Mouse (Mus musculus) kidney, postnatal 0 days (tissue): Measurements from ENCODE around the gene Mog. TPM values are rescaled to one million over a fixed set of nuclear protein-coding genes. Genes with fewer than 3 reads are reported as not detected.

Experiments used
- ATAC-seq: fragments of 200-750 bp; cut with Nextera tagmentation; replicated peaks from 2 replicates; pipeline ENCODE4 v1.8.0; 2017; ENCODE audit warnings: low read depth, moderate number of reproducible peaks, moderate TSS enrichment, moderate library complexity; ENCODE audit not compliant: low FRiP score
- DNase-seq: peaks from one replicate; pipeline ENCODE4 v3.0.0-alpha.2; 2016; ENCODE audit warnings: low spot score
- H3K27ac ChIP-seq: fragments of 300-500 bp; sonication (generic); 2 replicates; pipeline ENCODE4 v1.5.1; 2014; ENCODE audit warnings: mild to moderate bottlenecking
- H3K27me3 ChIP-seq: fragments of 300-500 bp; sonication (generic); 2 replicates; pipeline ENCODE4 v1.6.1; 2014; ENCODE audit warnings: low read length, mixed read lengths; ENCODE audit not compliant: insufficient read depth
- H3K36me3 ChIP-seq: fragments of 300-500 bp; sonication (generic); 2 replicates; pipeline ENCODE4 v1.6.1; 2014; ENCODE audit warnings: low read length, mixed read lengths; ENCODE audit not compliant: insufficient read depth
- H3K4me1 ChIP-seq: fragments of 300-500 bp; sonication (generic); replicated peaks from 2 replicates; pipeline ENCODE4 v1.6.1; 2014; ENCODE audit warnings: antibody characterized with exemption, low read length, mixed read lengths; ENCODE audit not compliant: insufficient read depth
- H3K4me2 ChIP-seq: fragments of 300-500 bp; sonication (generic); 2 replicates; pipeline ENCODE4 v1.6.1; 2014; ENCODE audit warnings: mild to moderate bottlenecking, low read length, moderate library complexity, mixed read lengths
- H3K4me3 ChIP-seq: fragments of 300-500 bp; sonication (generic); replicated peaks from 2 replicates; pipeline ENCODE4 v1.5.1; 2014; ENCODE audit warnings: low read depth, low read length
- H3K9ac ChIP-seq: fragments of 300-500 bp; sonication (generic); 2 replicates; pipeline ENCODE4 v1.6.1; 2014; ENCODE audit warnings: low read depth, low read length
- H3K9me3 ChIP-seq: fragments of 300-500 bp; sonication (generic); replicated peaks from 2 replicates; pipeline ENCODE4 v1.6.1; 2016; ENCODE audit warnings: low read length, inconsistent platforms, mixed read lengths
- CTCF ChIP-seq: IDR thresholded peaks from 2 replicates; pipeline ENCODE4 v1.5.1; 2016; ENCODE audit warnings: antibody characterized with exemption, low read depth, mild to moderate bottlenecking, moderate library complexity
- WGBS: fragments of 180-500 bp; shearing (Covaris S2); extraction: QIAGEN DNeasy Blood & Tissue Kit; methylation state at CpG from one replicate; pipeline ENCODE4 v1.1.7; 2014; 5-methylcytosine and 5-hydroxymethylcytosine counted together
- polyA plus RNA-seq: library from polyadenylated mRNA; unstranded; fragments of >200 nt; fragmentation: Nextera tagmentation; extraction: Ambion mirVana; gene quantifications from 2 replicates; pipeline ENCODE4 v1.2.1, GENCODE M21; 2015

Mog gene
- polyA plus RNA-seq, 1 experiment from 2014 or later, result not detected

DNA sequence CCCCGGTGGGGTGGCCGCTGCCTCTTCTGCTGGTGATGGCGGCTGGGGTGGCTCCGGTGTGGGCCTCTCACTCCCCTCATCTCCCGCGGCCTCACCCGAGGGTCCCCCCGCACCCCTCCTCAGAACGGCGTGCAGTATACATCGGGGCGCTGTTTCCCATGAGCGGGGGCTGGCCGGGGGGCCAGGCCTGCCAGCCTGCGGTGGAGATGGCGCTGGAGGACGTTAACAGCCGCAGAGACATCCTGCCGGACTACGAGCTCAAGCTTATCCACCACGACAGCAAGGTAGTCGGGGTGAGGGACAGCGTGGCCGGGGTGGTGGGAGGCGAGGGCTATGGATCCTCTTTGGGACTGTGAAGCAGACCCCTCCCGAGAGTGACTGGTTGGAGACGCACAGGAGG lies 27.7 kb upstream of the Mog start:
- WGBS, result 6% methylated on average over 27 of the region's 27 CpGs
- H3K4me1 ChIP-seq, result peaks cover 9% of the 10 kb centered on the region; the same call in 1 of the 2 replicates
- peak overlapping the region; percentile 49 for H3K9ac ChIP-seq
- ATAC-seq (no peak), DNase-seq (no peak)
- no peak overlapping the region for H3K27ac ChIP-seq
- peak overlapping the region; percentile 51 for H3K4me3 ChIP-seq
- H3K36me3 ChIP-seq, result 0 out of 2 replicates have a peak, but pooled peaks cover 12% of the 10 kb centered on the region
- no peak for TF ChIP-seq CTCF
- no peaks in the 10 kb centered on the region for H3K9me3 ChIP-seq
- H3K27me3 ChIP-seq, result no peaks in the 10 kb centered on the region
- H3K4me2 ChIP-seq, result peak overlapping the region; percentile 88

DNA sequence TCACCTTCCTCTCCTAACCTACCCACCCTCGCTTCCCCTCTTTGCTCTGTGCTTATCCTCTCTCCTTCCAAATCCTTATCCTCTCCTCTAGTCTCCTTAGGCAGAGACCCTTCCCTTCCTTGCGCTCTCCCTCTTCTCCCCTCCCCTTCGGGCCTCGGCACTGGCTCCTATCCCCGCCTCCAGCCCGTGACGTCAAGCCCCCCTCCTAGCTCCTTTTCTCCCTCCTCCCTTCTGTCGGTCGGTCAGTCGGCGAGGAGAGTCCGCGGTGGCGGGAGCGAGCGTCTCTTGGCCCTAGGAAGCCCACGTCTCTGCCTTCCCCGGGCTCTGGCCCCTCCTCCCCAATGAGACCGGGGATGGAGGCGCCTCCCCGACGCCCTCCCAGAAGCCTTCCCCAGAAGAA lies 27.2 kb upstream of the Mog start:
- DNase-seq, result peak; percentile 83
- ATAC-seq, result peak; percentile 37
- Histone ChIP-seq H3K27ac (no peak overlapping the region), H3K36me3 (0 out of 2 replicates have a peak, but pooled peaks cover 7% of the 10 kb centered on the region), H3K4me3 (peak overlapping the region; percentile 51), H3K27me3 (no peaks in the 10 kb centered on the region), H3K9ac (peak overlapping the region; percentile 49), H3K4me1 (peaks cover 12% of the 10 kb centered on the region; the same call in 1 of the 2 replicates), H3K4me2 (peak overlapping the region; percentile 88), H3K9me3 (no peaks in the 10 kb centered on the region)
- 2% methylated on average over 21 of the region's 22 CpGs for WGBS
- TF ChIP-seq CTCF, result no peak

DNA sequence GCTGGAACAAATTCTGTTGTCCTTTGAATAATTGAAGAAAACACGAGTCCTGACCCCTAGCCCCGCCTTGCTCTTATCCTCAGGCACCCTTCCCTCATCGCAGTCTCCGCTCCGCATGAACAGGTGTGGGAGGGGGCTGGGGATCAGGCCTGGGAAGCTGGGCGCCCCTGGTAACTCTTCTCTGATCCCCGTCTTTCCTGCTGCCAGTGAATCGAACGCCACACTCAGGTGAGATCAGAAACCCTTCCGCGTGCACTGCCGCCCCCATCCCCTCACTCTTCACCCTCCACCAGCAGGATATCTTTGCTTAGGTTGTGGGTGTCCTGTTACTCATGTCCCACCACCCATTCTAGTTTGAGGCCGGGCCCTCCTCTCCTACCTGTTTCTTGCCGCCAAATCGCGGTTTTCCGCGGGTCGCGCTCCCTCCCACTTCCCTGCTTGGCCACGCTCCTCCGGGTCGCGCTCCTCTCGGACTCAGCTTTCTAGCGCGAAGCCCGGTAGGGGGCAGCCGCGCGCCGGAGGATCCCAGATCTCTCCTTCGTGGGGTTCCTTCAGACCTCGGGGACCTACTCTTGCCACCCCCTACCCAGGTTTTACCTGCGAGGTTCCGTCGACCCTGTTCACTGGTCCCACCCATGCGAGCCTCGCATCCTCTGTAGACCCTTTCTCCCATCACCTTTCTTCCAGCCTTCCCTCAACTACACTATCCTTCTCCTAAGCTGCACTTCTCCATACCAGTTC lies 26.5 kb upstream of the Mog start:
- Histone ChIP-seq H3K36me3 (0 out of 2 replicates have a peak, but pooled peaks cover 6% of the 10 kb centered on the region), H3K9me3 (no peaks in the 10 kb centered on the region), H3K27me3 (no peaks in the 10 kb centered on the region), H3K9ac (peak overlapping the region; percentile 49; the same call in 1 of the 2 replicates), H3K27ac (no peak overlapping the region), H3K4me1 (peaks cover 15% of the 10 kb centered on the region; the same call in 1 of the 2 replicates), H3K4me2 (peak overlapping the region; percentile 88), H3K4me3 (peak overlapping the region; percentile 51)
- ATAC-seq (peak; percentile 22), DNase-seq (peak; percentile 59)
- TF ChIP-seq CTCF, result peak; percentile 67
- WGBS, result 7% methylated on average over 39 of the region's 39 CpGs

DNA sequence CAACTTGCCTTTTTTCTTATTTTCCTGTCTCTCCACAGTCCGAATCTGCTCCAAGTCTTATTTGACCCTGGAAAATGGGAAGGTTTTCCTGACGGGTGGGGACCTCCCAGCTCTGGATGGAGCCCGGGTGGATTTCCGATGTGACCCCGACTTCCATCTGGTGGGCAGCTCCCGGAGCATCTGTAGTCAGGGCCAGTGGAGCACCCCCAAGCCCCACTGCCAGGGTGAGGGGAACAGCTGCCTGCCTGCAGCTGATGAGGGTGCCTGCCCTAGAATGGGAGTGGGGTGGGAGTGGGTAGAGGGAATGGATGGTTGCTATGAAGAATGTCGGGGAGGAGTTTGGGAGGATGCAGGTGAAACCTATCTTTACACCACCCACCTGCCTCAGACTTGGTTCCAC lies 25.2 kb upstream of the Mog start:
- H3K27ac ChIP-seq, result no peak overlapping the region
- no peaks in the 10 kb centered on the region for H3K36me3 ChIP-seq
- H3K9ac ChIP-seq, result no peak overlapping the region
- H3K9me3 ChIP-seq, result no peaks in the 10 kb centered on the region
- no peak for TF ChIP-seq CTCF
- 69% methylated on average over 7 of the region's 7 CpGs for WGBS
- no peak for ATAC-seq
- peaks cover 15% of the 10 kb centered on the region; the same call in 1 of the 2 replicates for H3K4me1 ChIP-seq
- H3K4me2 ChIP-seq, result no peak overlapping the region
- H3K4me3 ChIP-seq, result no peak overlapping the region
- H3K27me3 ChIP-seq, result no peaks in the 10 kb centered on the region
- no peak for DNase-seq

DNA sequence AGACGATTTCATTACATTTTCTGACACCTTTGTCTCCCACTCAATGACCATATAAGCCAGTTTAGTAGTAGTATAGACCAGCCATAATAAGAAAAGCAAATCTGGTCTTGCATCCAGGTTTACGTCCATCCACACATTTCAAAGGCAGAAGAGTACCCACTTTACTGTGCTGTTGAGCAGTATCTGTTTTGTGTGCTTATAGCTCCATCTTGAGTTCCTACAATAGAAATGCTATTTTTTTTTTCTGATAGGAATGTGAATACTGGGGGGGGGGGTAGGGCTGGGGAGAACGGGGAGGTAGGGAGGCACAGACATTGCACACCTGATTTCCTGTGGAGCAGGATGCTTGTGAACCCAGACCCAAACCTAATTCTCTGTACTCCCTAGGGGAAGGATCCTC lies 24.8 kb upstream of the Mog start:
- 41% methylated on average over 3 of the region's 3 CpGs for WGBS
- TF ChIP-seq CTCF, result peak; percentile 69
- DNase-seq (peak; percentile 87), ATAC-seq (no peak)
- Histone ChIP-seq H3K4me3 (no peak overlapping the region), H3K27ac (no peak overlapping the region), H3K36me3 (no peaks in the 10 kb centered on the region), H3K27me3 (no peaks in the 10 kb centered on the region), H3K4me2 (no peak overlapping the region), H3K9me3 (no peaks in the 10 kb centered on the region), H3K9ac (no peak overlapping the region), H3K4me1 (peaks cover 15% of the 10 kb centered on the region; the same call in 1 of the 2 replicates)

DNA sequence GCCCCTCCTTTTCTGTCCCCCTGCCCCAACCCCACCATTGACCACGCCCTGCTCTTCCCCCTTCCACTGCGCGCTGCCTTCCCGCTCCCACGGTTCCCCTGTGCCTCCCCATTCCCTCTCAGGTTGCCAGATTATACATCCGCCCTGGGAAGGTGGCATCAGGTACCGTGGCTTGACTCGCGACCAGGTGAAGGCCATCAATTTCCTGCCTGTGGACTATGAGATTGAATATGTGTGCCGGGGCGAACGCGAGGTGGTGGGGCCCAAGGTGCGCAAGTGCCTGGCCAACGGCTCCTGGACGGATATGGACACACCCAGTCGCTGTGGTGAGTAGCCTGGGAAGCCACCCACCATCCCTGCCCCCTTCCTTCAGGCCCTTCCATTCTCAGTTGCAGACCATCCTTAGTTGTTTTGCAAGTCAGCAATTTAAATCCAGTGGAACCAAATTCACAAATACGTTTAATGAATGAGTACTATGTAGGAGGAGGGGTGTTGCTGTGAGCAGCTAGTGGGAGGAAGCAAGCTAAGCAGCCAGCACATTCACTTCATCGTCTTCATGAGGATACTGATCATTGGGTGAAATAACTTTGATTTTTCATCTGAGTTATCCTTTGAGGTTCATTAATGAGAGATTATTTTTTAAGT lies 24.3 kb upstream of the Mog start:
- no peak overlapping the region for H3K9ac ChIP-seq
- no peak overlapping the region for H3K27ac ChIP-seq
- H3K4me2 ChIP-seq, result peak overlapping the region; percentile 86

More for the DNA sequence above, 24.3 kb upstream of the Mog start:
- DNase-seq (no peak), ATAC-seq (no peak)
- Histone ChIP-seq H3K36me3 (no peaks in the 10 kb centered on the region), H3K27me3 (no peaks in the 10 kb centered on the region), H3K4me1 (peaks cover 15% of the 10 kb centered on the region; the same call in 1 of the 2 replicates), H3K4me3 (no peak overlapping the region), H3K9me3 (no peaks in the 10 kb centered on the region)
- 25% methylated on average over 19 of the region's 19 CpGs for WGBS
- TF ChIP-seq CTCF, result no peak
